Mouse (Mus musculus): ENCODE data around the gene Cxcl5.
"Not testable (repeated sequence)": the region's sequence is repeated elsewhere in the genome, so short reads cannot be mapped to it uniquely, and the experiment has no call there.

The Cxcl5 gene

DNA sequence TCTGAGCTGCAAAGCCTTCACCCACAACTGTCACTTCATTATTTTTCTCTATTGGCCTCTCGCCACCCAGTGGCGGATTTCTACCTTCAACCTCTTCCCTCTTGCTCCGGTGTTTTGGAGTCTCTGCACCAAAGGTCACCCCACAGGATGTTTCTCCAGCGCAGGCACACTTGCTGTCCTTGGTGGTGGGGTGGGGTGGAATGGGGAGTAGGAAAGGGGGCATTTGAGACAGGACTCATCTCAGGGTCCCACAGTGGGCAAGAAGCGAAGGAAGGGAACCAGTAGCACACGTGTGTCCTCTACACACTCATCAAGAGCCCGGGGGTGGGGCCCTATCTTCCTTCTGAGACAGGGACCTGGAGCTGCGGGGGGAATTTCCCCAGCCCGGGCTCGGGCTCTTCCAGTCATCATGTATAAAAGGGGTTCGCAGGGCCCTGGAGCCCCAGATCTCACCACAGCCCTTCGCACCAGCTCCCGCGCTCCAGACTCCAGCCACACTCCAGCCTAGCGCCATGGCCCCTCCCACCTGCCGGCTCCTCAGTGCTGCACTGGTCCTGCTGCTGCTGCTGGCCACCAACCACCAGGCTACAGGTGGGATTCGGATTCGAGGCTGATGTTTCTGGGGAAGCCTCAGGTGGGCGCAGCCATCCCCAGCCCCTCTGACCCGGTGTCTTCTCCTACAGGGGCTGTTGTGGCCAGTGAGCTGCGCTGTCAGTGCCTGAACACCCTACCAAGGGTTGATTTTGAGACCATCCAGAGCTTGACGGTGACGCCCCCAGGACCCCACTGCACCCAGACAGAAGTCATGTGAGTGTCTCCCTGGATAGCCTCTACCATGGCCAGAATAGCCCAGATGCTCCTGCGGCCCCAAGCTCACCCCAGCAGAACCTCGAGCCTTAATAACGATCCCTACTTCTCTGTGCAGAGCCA, 26.8 kb downstream of the Cxcl5 start, which contains the start of gene Cxcl3:
Gene Cxcl3 (plus strand): TSS at position 445 of the 930 bp plus-strand sequence.
- in situ Hi-C loops (cut with MseI, MboI): loop anchor here (5.0 to 10.0 kb wide), 2 partner anchors 121 to 124 kb away; no protein-coding TSS in a partner anchor

DNA sequence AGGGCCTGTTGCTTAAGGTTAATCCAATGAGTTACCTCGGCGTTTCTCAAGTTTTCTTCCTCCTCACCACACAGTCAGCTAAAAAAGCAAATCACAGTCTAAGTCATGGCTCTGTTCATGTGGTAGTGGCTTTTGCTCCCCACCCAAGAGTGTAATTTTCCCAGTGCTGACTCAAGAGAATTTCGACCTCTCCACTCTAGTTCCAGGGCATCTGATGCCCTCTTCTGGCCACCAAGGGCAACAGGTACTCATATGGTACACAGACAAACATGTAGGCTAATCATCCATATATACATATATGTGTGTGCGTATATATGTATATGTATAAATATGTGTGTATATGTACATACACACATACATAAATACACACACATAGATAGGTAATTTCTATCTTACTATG, 29.0 kb downstream of the Cxcl5 start:
- in situ Hi-C loops (cut with MseI, MboI): loop anchor here (5.0 to 10.0 kb wide), 2 partner anchors 123 to 126 kb away; no protein-coding TSS in a partner anchor

DNA sequence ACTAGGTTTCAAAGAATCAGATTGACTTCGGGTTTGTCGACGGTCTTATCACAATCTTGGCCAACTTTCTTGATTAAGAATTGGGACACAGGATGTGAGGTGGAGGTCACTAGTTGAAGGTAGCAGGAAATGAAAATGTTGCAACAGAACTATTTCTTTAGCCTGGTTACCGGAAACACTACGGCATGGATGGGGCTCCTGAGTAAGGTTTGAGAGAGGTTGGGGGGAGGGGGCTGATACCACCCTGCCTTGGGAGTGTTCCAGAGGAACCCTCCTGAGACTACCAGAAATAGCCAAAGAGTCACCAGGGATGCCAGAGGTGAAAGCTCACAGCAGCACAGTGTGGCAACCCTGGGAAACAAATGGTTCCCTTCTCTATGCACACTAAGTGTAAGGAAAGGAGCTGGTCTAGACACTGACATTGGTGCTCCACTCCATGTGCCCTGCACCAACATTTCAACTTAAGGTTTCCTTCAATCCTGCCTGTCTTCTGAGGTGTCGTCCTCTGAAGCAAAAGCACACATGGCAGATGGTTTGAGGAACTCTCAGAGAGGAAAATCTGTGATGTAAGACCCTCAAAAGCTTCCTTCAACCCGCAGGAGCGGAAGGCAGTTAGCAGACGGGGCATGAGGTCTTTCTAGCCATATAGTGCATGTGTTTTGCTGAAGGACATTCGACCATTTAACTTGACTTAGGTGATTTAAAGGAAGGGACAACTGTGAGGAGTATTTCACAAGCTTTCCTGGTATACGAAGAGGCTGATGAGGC, 30.3 kb downstream of the Cxcl5 start:
- in situ Hi-C loops (cut with MseI, MboI): loop anchor here (5.0 to 10.0 kb wide), 2 partner anchors 125 to 127 kb away; no protein-coding TSS in a partner anchor

DNA sequence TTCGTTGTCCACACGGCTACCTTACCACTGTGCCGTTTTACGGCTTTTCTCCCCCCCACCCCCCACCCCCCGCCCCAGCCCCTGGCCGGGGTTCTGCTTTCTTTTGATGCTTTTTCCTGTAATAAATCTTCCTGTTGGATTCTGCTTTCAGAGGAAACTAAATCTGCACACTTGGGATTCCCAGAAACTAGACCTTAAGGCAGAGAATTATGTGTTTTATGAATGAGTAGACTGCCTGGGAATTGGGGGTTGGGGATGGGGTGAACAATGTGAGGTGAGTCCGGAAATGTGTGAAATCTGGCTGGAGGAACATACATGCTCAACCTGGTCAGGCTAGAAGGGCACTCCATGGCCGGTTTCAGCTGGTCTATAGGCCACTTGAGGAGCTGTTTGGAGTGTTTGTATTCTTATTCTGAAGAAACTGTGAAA, 30.9 kb downstream of the Cxcl5 start:
- in situ Hi-C loops (cut with MseI, MboI): no loop called here

DNA sequence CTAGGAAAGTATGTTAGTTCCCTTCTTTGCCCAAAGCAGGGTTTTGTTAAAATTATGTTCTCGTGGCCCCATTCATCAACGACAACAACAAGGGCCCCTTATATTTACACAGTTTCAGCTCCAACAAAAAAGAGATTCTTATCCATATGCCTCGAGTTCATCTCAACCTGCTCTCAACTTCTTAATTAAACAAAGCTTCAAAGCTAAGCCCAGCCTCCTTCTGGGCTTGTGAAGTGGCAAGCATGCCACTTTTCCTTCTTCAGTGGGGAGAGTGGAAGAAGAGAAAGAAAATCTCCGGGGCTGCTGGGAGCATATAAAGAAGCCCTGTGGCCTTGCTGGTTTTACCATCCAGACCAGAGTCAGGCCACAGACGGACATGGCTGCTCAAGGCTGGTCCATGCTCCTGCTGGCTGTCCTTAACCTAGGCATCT, 35.0 kb downstream of the Cxcl5 start, which contains the start of gene Cxcl15:
Gene Cxcl15 (plus strand): TSS at position 340 of the 431 bp plus-strand sequence.
- in situ Hi-C loops (cut with MseI, MboI): no loop called here

DNA sequence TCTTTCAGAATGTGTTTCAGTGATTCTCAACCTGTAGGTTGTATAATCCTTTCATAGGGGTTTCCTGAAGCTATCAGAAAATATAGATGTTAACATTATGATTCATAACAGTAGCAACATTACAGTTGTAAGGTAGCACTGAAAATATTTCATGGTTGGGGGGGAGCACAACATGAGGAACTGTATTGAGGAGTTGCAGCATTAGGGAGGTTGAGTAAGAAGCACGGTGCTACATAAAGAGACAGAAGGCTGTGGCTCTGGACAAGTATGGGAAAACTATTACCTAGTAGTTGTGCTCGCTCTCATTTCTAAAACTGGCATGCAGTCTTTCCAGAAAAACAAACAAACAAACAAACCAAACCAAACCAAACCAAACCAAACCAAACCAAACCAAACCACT, 36.2 kb downstream of the Cxcl5 start:
- in situ Hi-C loops (cut with MseI, MboI): not testable (repeated sequence)

DNA sequence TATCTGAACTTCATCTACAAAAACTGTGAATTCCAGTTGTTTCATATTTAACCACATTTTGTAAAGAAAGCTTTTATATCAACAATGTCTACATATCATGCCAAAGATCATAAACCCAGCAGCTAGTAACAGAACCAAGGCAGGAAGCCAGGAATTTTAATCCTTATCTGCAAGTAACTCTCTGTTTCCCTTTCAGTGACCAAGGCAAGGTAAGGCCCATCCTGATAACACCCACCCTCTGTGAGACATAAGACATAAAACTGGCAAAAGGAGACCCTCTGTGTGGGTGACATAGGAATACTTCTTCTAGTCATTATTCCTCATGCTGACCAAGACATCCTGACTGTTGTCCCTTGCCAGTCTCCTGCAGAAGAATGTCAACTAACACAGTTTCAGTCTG, 45.4 kb downstream of the Cxcl5 start:
- in situ Hi-C loops (cut with MseI, MboI): no loop called here

DNA sequence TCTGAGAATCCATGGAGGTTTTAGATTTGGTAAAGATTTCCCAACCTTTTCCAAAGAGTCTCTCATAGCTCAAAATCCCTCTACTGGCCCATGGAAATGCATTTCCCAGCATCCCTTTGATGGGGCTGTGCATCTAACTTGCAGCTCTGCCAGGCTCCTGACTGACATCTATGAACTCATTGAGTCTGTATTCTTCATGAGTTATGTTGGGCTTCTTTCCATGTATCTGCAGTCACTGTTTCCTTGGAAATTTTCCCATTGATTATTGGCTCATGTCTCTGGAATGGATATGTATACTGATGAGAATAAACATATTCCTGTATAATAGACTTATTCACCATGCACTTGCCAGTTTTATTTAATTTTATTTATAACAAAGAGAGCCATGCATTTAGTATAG, 46.9 kb downstream of the Cxcl5 start:
- in situ Hi-C loops (cut with MseI, MboI): no loop called here

DNA sequence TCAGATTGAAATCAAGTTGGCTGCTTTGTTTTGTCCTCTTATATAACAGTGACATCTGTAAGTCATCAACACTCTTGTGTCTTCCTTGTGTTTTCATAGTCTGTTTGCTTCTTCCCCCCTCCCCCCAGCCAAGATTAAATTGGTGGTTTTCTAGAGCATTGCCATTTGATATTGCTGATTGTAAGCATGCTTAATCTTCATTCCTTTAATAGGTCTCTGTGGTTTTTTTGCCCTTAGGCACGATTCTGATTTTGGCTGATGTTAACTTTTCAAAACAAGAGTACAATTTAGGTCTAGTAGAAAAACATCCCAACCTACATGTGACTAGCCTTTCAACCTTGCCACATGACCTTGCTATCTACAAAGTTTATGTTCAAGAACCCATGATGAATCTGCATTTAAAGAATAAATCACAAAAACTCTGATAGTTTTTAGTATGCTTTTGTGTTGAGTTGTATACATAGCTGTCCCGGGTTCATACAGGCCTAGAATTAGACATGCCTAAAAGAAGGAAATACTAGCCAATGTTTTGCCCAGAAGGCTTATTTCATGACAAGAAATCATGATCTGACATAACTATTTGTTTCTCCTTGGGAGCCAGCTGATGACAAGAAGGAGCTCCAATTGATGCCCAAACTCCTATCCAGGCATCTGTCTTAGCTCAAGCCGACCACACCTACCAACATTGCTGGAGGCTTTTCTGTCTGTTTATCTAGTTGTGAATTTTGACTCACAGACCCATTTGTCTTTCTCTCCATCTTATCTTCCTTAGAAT, 48.2 kb downstream of the Cxcl5 start:
- in situ Hi-C loops (cut with MseI, MboI): no loop called here

All from mouse trophoblast stem cell (cell line).